Mouse (Mus musculus): ENCODE measurements around the gene Ltk.
A peak's percentile ranks its signal among the peaks of the same experiment; 100 is the strongest.

GRCm38 (mm10) chr2:119745281-119745680 is 14.9 kb downstream of the Ltk start:
- TF ChIP-seq CTCF (IDR thresholded peaks at IDR 0.05; ENCODE audit: low read depth) (peak; percentile 48), EP300 (IDR thresholded peaks at IDR 0.05; ENCODE audit: low read depth) (no peak)
